ENCODE assay signal across 9 mouse cellular contexts in genomic region chr3:20155476-20155875, GRCm38 (mm10). TPM values are rescaled to one million over a fixed set of nuclear protein-coding genes. Genes with fewer than 3 reads are reported as not detected.
A peak's percentile ranks its signal among the peaks of the same experiment; 100 is the strongest.
DNase-seq lines count a peak whose midpoint lies in the region; ATAC-seq and TF ChIP-seq lines count a peak whose summit lies in the region.
"Had no signal": no experiment of that assay in that cellular context is flagged by ENCODE, and none has a peak within 500 bp of the region (broad histone marks: within the 10 kb centered on the region; RNA-seq: fewer than 3 reads in every experiment).

No protein-coding gene starts in this region.

- 69% methylated on average over 6 of the region's 6 CpGs for WGBS in kidney, embryonic 14.5 days
- 85% methylated on average over 6 of the region's 6 CpGs for WGBS in embryonic facial prominence, embryonic 14.5 days
- WGBS in limb, embryonic 10.5 days: 89% methylated on average over 6 of the region's 6 CpGs
- 84% methylated on average over 6 of the region's 6 CpGs for whole genome bisulfite sequencing in midbrain, postnatal 0 days

- H3K9me3 ChIP-seq in kidney, embryonic 14.5 days (ENCODE audit: control insufficient read depth, low read length): peaks cover 5% of the 10 kb centered on the region; the same call in 1 of the 2 replicates
- H3K9me3 ChIP-seq in embryonic facial prominence, embryonic 14.5 days (ENCODE audit: control insufficient read depth, low read length): 0 out of 2 replicates have a peak, but pooled peaks cover 5% of the 10 kb centered on the region
- no peaks in the 10 kb centered on the region for H3K9me3 ChIP-seq in limb, embryonic 10.5 days (replicated peaks)
- no peaks in the 10 kb centered on the region for H3K9me3 ChIP-seq in midbrain, postnatal 0 days (ENCODE audit: low read length)

- H3K36me3 ChIP-seq in kidney, embryonic 14.5 days (ENCODE audit: control insufficient read depth, insufficient read depth, low read length): no peaks in the 10 kb centered on the region; the same call in 1 of the 2 replicates
- no peaks in the 10 kb centered on the region for H3K36me3 ChIP-seq in embryonic facial prominence, embryonic 14.5 days (ENCODE audit: control insufficient read depth, insufficient read depth, low read length)
- no peaks in the 10 kb centered on the region for H3K36me3 ChIP-seq in limb, embryonic 10.5 days
- 0 out of 2 replicates have a peak, but pooled peaks cover 3% of the 10 kb centered on the region for H3K36me3 ChIP-seq in midbrain, postnatal 0 days (ENCODE audit: insufficient read depth, low read length)
- H3K36me3 ChIP-seq: G1E had no signal

- peak overlapping the region; percentile 82; the same call in 1 of the 2 replicates for H3K9ac ChIP-seq in kidney, embryonic 14.5 days (ENCODE audit: low read depth, low read length)
- H3K9ac ChIP-seq in embryonic facial prominence, embryonic 14.5 days (ENCODE audit: low read depth, low read length): peak overlapping the region; percentile 83
- H3K9ac ChIP-seq in midbrain, postnatal 0 days (replicated peaks; ENCODE audit: low read length, poor library complexity, severe bottlenecking): no peak overlapping the region

- no peak for TF ChIP-seq CTCF in midbrain, postnatal 0 days (IDR thresholded peaks at IDR 0.05)

- no peak for ATAC-seq in kidney, embryonic 14.5 days (ENCODE audit: low FRiP score, low TSS enrichment)
- ATAC-seq in embryonic facial prominence, embryonic 14.5 days (ENCODE audit: low read depth): no peak
- ATAC-seq in midbrain, postnatal 0 days (ENCODE audit: low FRiP score): no peak

- H3K4me2 ChIP-seq in kidney, embryonic 14.5 days (replicated peaks; ENCODE audit: low read depth, low read length): peak overlapping the region; percentile 67
- H3K4me2 ChIP-seq in embryonic facial prominence, embryonic 14.5 days (ENCODE audit: low read depth, low read length): peak overlapping the region; percentile 90
- peak overlapping the region; percentile 96 for H3K4me2 ChIP-seq in midbrain, postnatal 0 days (ENCODE audit: low read depth, low read length, poor library complexity, severe bottlenecking)

- H3K27ac ChIP-seq in kidney, embryonic 14.5 days (ENCODE audit: low read depth, low read length): no peak overlapping the region
- no peak overlapping the region for H3K27ac ChIP-seq in embryonic facial prominence, embryonic 14.5 days (replicated peaks; ENCODE audit: low read depth, low read length)
- no peak overlapping the region for H3K27ac ChIP-seq in limb, embryonic 10.5 days
- H3K27ac ChIP-seq in midbrain, postnatal 0 days (ENCODE audit: low read depth, low read length): no peak overlapping the region

- H3K4me1 ChIP-seq in kidney, embryonic 14.5 days (ENCODE audit: control insufficient read depth, insufficient read depth, low read length): peaks cover 6% of the 10 kb centered on the region; the same call in 1 of the 2 replicates
- H3K4me1 ChIP-seq in embryonic facial prominence, embryonic 14.5 days (ENCODE audit: control insufficient read depth, insufficient read depth, low read length): no peaks in the 10 kb centered on the region; the same call in 1 of the 2 replicates
- H3K4me1 ChIP-seq in limb, embryonic 10.5 days: peaks cover 10% of the 10 kb centered on the region
- H3K4me1 ChIP-seq in midbrain, postnatal 0 days (ENCODE audit: insufficient read depth, low read length): peaks cover 6% of the 10 kb centered on the region; the same call in 1 of the 2 replicates

- H3K27me3 ChIP-seq in kidney, embryonic 14.5 days (ENCODE audit: control insufficient read depth, insufficient read depth, low read length): no peaks in the 10 kb centered on the region
- H3K27me3 ChIP-seq in embryonic facial prominence, embryonic 14.5 days (replicated peaks; ENCODE audit: control insufficient read depth, insufficient read depth, low read length): no peaks in the 10 kb centered on the region
- no peaks in the 10 kb centered on the region for H3K27me3 ChIP-seq in limb, embryonic 10.5 days (ENCODE audit: low read depth, poor library complexity, severe bottlenecking)
- H3K27me3 ChIP-seq in midbrain, postnatal 0 days (ENCODE audit: insufficient read depth, low read length): no peaks in the 10 kb centered on the region

- no peak for DNase-seq in kidney, postnatal 36 days
- no peak for DNase-seq in embryonic facial prominence, embryonic 14.5 days (ENCODE audit: low spot score)
- DNase-seq in limb, embryonic 10.5 days (ENCODE audit: low spot score): no peak
- DNase-seq in midbrain, postnatal 0 days (ENCODE audit: low spot score): no peak
- no peak for DNase-seq in thymus, postnatal 36 days
- DNase-seq in adrenal gland, postnatal 10 days: no peak
- no peak for DNase-seq in thymus, postnatal 25 days

- no peak overlapping the region; the same call in 1 of the 2 replicates for H3K4me3 ChIP-seq in kidney, embryonic 14.5 days (ENCODE audit: low read length)
- peak overlapping the region; percentile 71 for H3K4me3 ChIP-seq in embryonic facial prominence, embryonic 14.5 days (ENCODE audit: low read depth, low read length)
- peak overlapping the region; percentile 84; the same call in 1 of the 2 replicates for H3K4me3 ChIP-seq in limb, embryonic 10.5 days
- H3K4me3 ChIP-seq in midbrain, postnatal 0 days (ENCODE audit: low read depth, low read length): peak overlapping the region; percentile 86; the same call in 1 of the 2 replicates

RNA-seq across cellular contexts. Expression of gene Gyg, which starts 0.4 kb away (rescaled TPM):
- polyA plus RNA-seq in kidney, embryonic 14.5 days (2014; fragmentation: Nextera tagmentation; extraction: Ambion mirVana): 37.9 and 44.5 TPM in 2 replicates
- 56.5 and 59.5 TPM in 2 replicates for polyA plus RNA-seq in embryonic facial prominence, embryonic 14.5 days (2014; fragmentation: Nextera tagmentation; extraction: Ambion mirVana)
- polyA plus RNA-seq in limb, embryonic 10.5 days (2016; fragmentation: Nextera tagmentation; extraction: Ambion mirVana): 43.1 and 44.2 TPM in 2 replicates
- total RNA-seq in midbrain, postnatal 0 days (2014; rRNA removed): 38.0 and 40.5 TPM in 2 replicates
- 77.8 and 86.3 TPM in 2 replicates for polyA plus RNA-seq in midbrain, postnatal 0 days (2015; fragmentation: Nextera tagmentation; extraction: Ambion mirVana)
- 10 to 100 TPM; 75.3 to 99.1 TPM for total RNA-seq in adrenal gland, postnatal 10 days (2021)
- total RNA-seq: G1E had no signal
- polyA plus RNA-seq: G1E had no signal
